Mouse (Mus musculus) kidney, postnatal 0 days (tissue): ENCODE measurements at regions not wholly inside any gene's neighbourhood (a gene's known extent, or its start where the extent isn't known, plus 50 kb on each side); places are given as distances from the start of the nearest gene placed in this dataset.

ENCODE experiments used
- ATAC-seq: fragments of 200-750 bp; cut with Nextera tagmentation; replicated peaks from 2 replicates; pipeline ENCODE4 v1.8.0; 2017; ENCODE audit warnings: low read depth, moderate number of reproducible peaks, moderate TSS enrichment, moderate library complexity; ENCODE audit not compliant: low FRiP score
- DNase-seq: peaks from one replicate; pipeline ENCODE4 v3.0.0-alpha.2; 2016; ENCODE audit warnings: low spot score
- H3K27ac ChIP-seq: fragments of 300-500 bp; sonication (generic); 2 replicates; pipeline ENCODE4 v1.5.1; 2014; ENCODE audit warnings: mild to moderate bottlenecking
- H3K27me3 ChIP-seq: fragments of 300-500 bp; sonication (generic); 2 replicates; pipeline ENCODE4 v1.6.1; 2014; ENCODE audit warnings: low read length, mixed read lengths; ENCODE audit not compliant: insufficient read depth
- H3K36me3 ChIP-seq: fragments of 300-500 bp; sonication (generic); 2 replicates; pipeline ENCODE4 v1.6.1; 2014; ENCODE audit warnings: low read length, mixed read lengths; ENCODE audit not compliant: insufficient read depth
- H3K4me1 ChIP-seq: fragments of 300-500 bp; sonication (generic); replicated peaks from 2 replicates; pipeline ENCODE4 v1.6.1; 2014; ENCODE audit warnings: antibody characterized with exemption, low read length, mixed read lengths; ENCODE audit not compliant: insufficient read depth
- H3K4me2 ChIP-seq: fragments of 300-500 bp; sonication (generic); 2 replicates; pipeline ENCODE4 v1.6.1; 2014; ENCODE audit warnings: mild to moderate bottlenecking, low read length, moderate library complexity, mixed read lengths
- H3K4me3 ChIP-seq: fragments of 300-500 bp; sonication (generic); replicated peaks from 2 replicates; pipeline ENCODE4 v1.5.1; 2014; ENCODE audit warnings: low read depth, low read length
- H3K9ac ChIP-seq: fragments of 300-500 bp; sonication (generic); 2 replicates; pipeline ENCODE4 v1.6.1; 2014; ENCODE audit warnings: low read depth, low read length
- H3K9me3 ChIP-seq: fragments of 300-500 bp; sonication (generic); replicated peaks from 2 replicates; pipeline ENCODE4 v1.6.1; 2016; ENCODE audit warnings: low read length, inconsistent platforms, mixed read lengths
- CTCF ChIP-seq: IDR thresholded peaks from 2 replicates; pipeline ENCODE4 v1.5.1; 2016; ENCODE audit warnings: antibody characterized with exemption, low read depth, mild to moderate bottlenecking, moderate library complexity
- WGBS: fragments of 180-500 bp; shearing (Covaris S2); extraction: QIAGEN DNeasy Blood & Tissue Kit; methylation state at CpG from one replicate; pipeline ENCODE4 v1.1.7; 2014; 5-methylcytosine and 5-hydroxymethylcytosine counted together

DNA sequence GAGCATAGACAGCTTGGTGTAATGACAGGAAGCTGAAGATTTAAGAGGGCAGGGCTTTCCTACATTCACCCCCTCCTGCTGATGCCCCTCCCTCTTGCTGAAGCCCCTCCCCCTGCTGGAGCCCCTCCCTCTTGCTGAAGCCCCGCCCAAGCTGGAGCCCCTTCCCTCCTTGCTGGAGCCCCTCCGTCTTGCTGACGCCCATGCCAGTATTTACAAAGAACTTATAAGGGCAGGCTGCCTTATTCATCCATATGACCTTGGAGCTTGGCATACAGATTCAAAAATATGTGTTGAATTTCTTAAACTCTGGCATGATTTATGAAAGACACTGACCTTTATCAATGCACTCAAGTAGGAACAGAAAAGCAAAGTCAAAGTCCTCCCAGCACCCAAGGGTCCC lies 178.5 kb upstream of the Six2 start:
- ATAC-seq (no peak), DNase-seq (no peak)
- no peak for TF ChIP-seq CTCF
- H3K4me2 ChIP-seq, result no peak overlapping the region
- H3K9me3 ChIP-seq, result no peaks in the 10 kb centered on the region
- H3K9ac ChIP-seq, result no peak overlapping the region
- H3K4me3 ChIP-seq, result no peak overlapping the region
- no peak overlapping the region for H3K27ac ChIP-seq
- no peaks in the 10 kb centered on the region for H3K27me3 ChIP-seq
- H3K4me1 ChIP-seq, result 0 out of 2 replicates have a peak, but pooled peaks cover 4% of the 10 kb centered on the region
- H3K36me3 ChIP-seq, result no peaks in the 10 kb centered on the region
- whole genome bisulfite sequencing, result 75% methylated on average over 3 of the region's 3 CpGs

- DNase-seq, result no peak
- ATAC-seq, result no peak
- H3K27me3 ChIP-seq, result no peaks in the 10 kb centered on the region
- WGBS, result 89% methylated on average over 4 of the region's 4 CpGs
- no peak overlapping the region for H3K27ac ChIP-seq
- no peaks in the 10 kb centered on the region for H3K36me3 ChIP-seq
- no peak overlapping the region for H3K9ac ChIP-seq
- H3K4me1 ChIP-seq, result 0 out of 2 replicates have a peak, but pooled peaks cover 4% of the 10 kb centered on the region
- H3K4me2 ChIP-seq, result no peak overlapping the region
- H3K9me3 ChIP-seq, result no peaks in the 10 kb centered on the region
- H3K4me3 ChIP-seq, result no peak overlapping the region
- no peak for TF ChIP-seq CTCF
Measured at GRCm38 (mm10) chr17:85865940-85866339, 177.9 kb upstream of the Six2 start.

DNA sequence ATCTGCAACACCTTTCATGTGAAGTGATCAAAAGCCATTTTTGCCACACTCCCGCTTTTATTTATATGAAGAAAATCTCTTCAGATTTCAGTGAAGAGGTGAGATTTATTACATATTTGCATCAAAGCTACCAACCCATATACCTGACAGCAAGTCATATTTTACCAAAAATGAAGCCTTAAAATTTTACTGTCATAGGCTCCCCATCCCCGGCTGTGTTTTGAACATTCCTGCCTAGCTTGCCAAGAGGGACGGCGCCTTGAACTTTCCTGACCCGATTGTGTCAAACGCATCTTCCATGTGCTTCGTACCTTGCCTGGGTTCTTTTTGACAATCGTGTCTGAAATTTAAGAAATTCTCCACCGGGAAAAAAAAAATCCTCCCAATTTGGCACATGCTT lies 173.3 kb upstream of the Six2 start:
- ATAC-seq (no peak), DNase-seq (no peak)
- Histone ChIP-seq H3K4me1 (no peaks in the 10 kb centered on the region), H3K4me2 (no peak overlapping the region), H3K27ac (no peak overlapping the region), H3K36me3 (no peaks in the 10 kb centered on the region), H3K9ac (no peak overlapping the region), H3K27me3 (no peaks in the 10 kb centered on the region), H3K9me3 (no peaks in the 10 kb centered on the region), H3K4me3 (no peak overlapping the region)
- no peak for TF ChIP-seq CTCF
- WGBS, result 77% methylated on average over 9 of the region's 9 CpGs

GRCm38 (mm10) chr17:85860797-85861196 lies 172.7 kb upstream of the Six2 start:
- H3K36me3 ChIP-seq, result no peaks in the 10 kb centered on the region
- no peak overlapping the region for H3K27ac ChIP-seq
- TF ChIP-seq CTCF, result no peak
- WGBS, result 60% methylated on average over 4 of the region's 4 CpGs
- no peaks in the 10 kb centered on the region for H3K9me3 ChIP-seq
- no peak overlapping the region for H3K9ac ChIP-seq
- H3K4me3 ChIP-seq, result no peak overlapping the region
- DNase-seq (no peak), ATAC-seq (no peak)
- H3K4me2 ChIP-seq, result no peak overlapping the region
- no peaks in the 10 kb centered on the region for H3K4me1 ChIP-seq
- H3K27me3 ChIP-seq, result no peaks in the 10 kb centered on the region

DNA sequence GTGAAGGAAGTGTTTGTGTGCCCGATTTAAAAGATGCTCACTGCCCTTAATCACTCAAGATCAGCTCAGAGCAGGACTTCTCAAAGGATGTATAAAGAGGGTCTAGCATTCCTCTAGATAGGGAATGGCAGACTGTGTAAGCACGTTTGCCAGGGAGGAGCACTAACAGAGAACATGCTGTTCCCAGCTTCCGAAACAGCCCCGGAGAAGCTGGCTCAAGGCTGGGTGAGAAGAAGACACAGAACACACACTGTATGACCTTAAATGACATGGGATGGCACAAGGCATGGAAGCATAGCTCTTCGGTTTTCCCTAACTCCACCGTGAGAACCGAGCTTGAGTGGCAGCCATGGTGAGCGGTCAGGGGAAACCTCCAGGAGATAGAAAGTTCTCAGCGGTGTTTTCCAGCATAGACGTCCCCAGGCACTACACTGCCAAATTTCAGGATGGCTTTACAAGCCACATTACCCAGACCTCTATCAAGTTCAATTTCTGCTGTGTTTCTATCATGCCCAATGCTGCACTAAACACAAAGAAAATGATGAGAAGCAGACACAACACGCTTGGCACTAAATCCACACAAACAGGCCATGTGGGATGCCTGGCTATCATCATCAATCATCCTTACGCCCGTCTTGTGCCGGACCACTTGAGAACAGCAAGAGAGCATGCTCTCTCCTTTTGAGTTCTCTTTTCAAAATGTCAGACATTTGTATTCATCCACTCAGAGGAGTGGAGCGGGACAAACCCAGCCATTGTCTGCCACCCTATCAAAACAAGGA lies 172.0 kb upstream of the Six2 start:
- TF ChIP-seq CTCF, result no peak
- Histone ChIP-seq H3K9ac (no peak overlapping the region), H3K4me2 (no peak overlapping the region), H3K9me3 (no peaks in the 10 kb centered on the region), H3K4me1 (no peaks in the 10 kb centered on the region), H3K27ac (no peak overlapping the region), H3K27me3 (no peaks in the 10 kb centered on the region), H3K36me3 (no peaks in the 10 kb centered on the region), H3K4me3 (no peak overlapping the region)
- no peak for DNase-seq
- no peak for ATAC-seq
- WGBS, result 77% methylated on average over 15 of the region's 15 CpGs

DNA sequence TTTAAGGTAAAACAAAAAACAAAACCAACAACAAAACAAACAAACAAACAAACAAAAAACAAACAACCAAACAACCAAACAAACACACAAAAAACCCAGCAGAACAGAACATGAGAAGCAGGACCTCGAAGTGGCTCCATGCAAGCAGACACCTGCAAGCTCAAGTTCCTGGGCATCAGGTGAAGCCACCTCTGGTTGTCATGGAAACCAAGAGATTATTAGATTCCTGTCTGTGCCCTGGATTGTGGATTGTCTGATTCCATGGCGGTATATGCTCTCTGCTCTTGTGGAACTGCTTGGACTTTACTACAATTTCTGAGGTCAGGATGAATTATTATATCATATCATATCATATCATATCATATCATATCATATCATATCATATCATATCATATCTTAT lies 170.4 kb upstream of the Six2 start:
- Histone ChIP-seq H3K4me2 (no peak overlapping the region), H3K4me3 (no peak overlapping the region), H3K27ac (no peak overlapping the region), H3K9me3 (no peaks in the 10 kb centered on the region), H3K9ac (no peak overlapping the region), H3K4me1 (no peaks in the 10 kb centered on the region), H3K36me3 (no peaks in the 10 kb centered on the region), H3K27me3 (no peaks in the 10 kb centered on the region)
- no peak for TF ChIP-seq CTCF
- DNase-seq, result no peak
- WGBS, result 78% methylated on average over 2 of the region's 2 CpGs
- no peak for ATAC-seq
